Mouse (Mus musculus): ENCODE measurements around the gene Adam22. TPM values are rescaled to one million over a fixed set of nuclear protein-coding genes. Genes with fewer than 3 reads are reported as not detected.
"Not testable (repeated sequence)": the region's sequence is repeated elsewhere in the genome, so short reads cannot be mapped to it uniquely, and the experiment has no call there.

Gene Adam22
- polyA plus RNA-seq, 1 experiment from 2014 or later: 8.1 TPM

DNA sequence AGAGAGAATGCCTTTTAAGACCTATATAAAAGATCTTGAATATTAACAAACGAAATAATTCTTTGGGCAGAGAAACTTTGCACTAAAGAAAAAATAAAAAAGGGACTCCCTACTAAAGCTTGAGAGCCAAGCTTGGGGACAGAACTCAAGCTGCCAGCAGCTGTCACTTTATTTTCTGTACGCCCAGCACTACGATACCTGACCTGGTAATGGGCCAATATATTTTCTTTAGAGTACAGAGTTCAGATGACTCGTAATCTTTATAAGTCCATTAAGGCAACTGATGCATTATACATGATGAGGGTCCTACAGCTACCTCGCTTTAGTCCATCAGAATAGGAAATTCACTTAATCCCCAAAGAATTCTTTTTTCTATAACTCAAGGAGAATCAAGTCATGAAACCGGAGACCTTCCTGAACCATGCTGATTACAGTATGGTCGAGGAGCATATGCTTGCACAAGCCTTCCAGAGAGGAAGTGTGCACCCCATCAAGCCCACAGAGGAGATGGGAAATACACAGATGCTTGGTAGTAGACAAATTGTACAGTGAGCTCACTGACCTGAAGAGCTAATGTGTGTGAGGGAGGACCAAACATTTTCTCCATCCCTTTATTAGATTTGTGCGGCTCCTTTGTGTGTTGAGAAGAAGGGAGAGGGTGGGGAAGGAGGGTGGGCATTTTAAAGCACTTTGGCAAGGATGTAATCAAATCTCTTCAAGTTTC is 144.2 kb downstream of the Adam22 start:
- DNase-seq (ENCODE audit: low spot score): no peak

DNA sequence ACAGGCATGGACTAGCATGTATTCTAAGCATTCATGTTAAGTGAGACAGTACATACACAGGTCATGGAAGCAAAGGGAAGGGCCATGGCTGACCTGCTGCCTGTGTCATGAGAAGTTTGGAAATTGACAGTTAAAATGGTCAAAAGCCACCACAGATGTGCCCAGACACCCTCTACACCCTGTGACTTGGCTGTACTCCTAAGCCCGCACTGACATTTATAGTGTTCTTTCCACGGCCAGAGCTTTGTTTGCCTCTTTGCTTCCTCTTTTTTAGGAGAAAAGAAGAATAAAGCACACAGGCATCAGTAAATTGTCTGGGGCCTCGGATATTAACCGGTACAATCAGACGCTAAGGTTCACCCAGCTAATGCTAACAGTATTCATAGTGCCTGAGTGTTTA is 146.3 kb downstream of the Adam22 start:
- Histone ChIP-seq H3K27ac (replicated peaks) (no peak overlapping the region), H3K4me1 (no peaks in the 10 kb centered on the region), H3K36me3 (replicated peaks) (no peaks in the 10 kb centered on the region), H3K4me3 (no peak overlapping the region), H3K27me3 (replicated peaks; ENCODE audit: low read depth, poor library complexity, severe bottlenecking) (no peaks in the 10 kb centered on the region), H3K9me3 (no peaks in the 10 kb centered on the region)
- no peak for DNase-seq (ENCODE audit: low spot score)
- WGBS: 92% methylated on average over 5 of the region's 5 CpGs

More for the DNA sequence above, 144.2 kb downstream of the Adam22 start:
- no peaks in the 10 kb centered on the region for H3K36me3 ChIP-seq (replicated peaks)
- no peaks in the 10 kb centered on the region for H3K27me3 ChIP-seq (replicated peaks; ENCODE audit: low read depth, poor library complexity, severe bottlenecking)
- no peak overlapping the region for H3K27ac ChIP-seq (replicated peaks)
- WGBS: 86% methylated on average over 8 of the region's 8 CpGs
- H3K9me3 ChIP-seq: no peaks in the 10 kb centered on the region
- H3K4me1 ChIP-seq: no peaks in the 10 kb centered on the region
- no peak overlapping the region for H3K4me3 ChIP-seq

DNA sequence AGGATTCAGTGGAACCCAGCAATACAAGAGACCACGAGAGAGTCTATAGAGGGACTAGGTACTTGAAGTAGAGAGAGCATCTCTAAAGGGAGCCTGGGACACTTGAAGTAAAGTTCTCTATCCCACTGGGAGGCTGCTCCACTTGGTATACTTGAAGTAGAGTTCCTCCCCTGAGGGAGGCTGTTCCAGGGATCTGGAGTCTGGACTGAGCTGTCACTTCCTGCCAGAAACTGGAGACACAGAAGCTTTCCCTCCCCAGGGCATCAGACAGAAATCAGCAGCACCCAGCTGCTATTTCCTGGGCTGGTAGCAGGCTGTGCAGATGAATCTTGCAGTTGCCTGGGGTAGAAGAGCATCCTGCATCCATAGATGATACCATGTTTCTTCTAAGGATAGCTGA is 152.1 kb downstream of the Adam22 start:
- WGBS: 76% methylated on average over 1 of the region's 1 CpGs
- no peaks in the 10 kb centered on the region for H3K9me3 ChIP-seq
- no peak overlapping the region for H3K27ac ChIP-seq (replicated peaks)
- H3K4me1 ChIP-seq: no peaks in the 10 kb centered on the region
- DNase-seq (ENCODE audit: low spot score): no peak
- no peaks in the 10 kb centered on the region for H3K36me3 ChIP-seq (replicated peaks)
- H3K27me3 ChIP-seq (replicated peaks; ENCODE audit: low read depth, poor library complexity, severe bottlenecking): no peaks in the 10 kb centered on the region
- no peak overlapping the region for H3K4me3 ChIP-seq

DNA sequence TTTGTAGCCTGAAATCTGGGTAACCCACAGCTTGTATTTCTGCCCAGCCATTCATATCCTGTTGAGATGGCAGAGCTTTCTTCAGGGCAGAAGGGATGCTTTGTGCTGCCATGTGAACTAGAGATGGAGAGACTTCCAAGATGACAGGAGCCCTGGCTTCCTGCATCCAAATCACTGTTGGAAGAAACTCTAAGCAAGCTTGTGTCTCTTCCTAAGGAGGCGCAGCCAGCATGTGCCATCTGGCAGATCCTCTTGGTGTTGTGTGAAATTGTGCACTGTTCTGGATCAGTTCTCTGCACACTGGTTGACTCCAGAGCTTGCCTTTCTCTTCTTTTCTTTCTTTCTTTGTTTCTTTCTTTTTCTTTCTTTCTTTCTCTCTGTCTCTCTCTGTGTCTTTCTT is 183.0 kb downstream of the Adam22 start:
- H3K4me1 ChIP-seq; H3K9me3 ChIP-seq; H3K27me3 ChIP-seq (replicated peaks; ENCODE audit: low read depth, poor library complexity, severe bottlenecking); H3K27ac ChIP-seq (replicated peaks); H3K36me3 ChIP-seq (replicated peaks); H3K4me3 ChIP-seq; DNase-seq (ENCODE audit: low spot score): not testable (repeated sequence)
- WGBS: 88% methylated on average over 1 of the region's 1 CpGs

DNA sequence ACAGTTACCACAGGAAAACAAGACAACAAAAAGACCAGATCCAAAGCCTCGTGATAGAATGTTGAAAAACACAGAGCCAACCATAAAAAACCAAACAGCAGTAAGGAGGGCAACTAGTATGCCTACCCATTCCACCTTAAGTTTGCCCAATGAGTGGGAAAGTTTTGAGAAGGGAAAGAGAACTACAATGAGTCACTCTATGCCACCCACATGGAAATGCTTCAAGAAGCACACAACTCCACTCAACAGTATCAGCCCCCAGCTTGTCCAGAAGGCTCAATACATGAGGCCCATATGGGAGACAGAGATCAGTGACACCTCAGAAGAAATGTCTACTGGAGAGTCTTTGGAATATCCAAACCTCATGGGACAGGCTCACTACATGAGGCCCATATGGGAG is 187.3 kb downstream of the Adam22 start:
- Histone ChIP-seq H3K9me3 (no peaks in the 10 kb centered on the region), H3K36me3 (replicated peaks) (no peaks in the 10 kb centered on the region), H3K27me3 (replicated peaks; ENCODE audit: low read depth, poor library complexity, severe bottlenecking) (no peaks in the 10 kb centered on the region), H3K27ac (replicated peaks) (no peak overlapping the region), H3K4me3 (no peak overlapping the region), H3K4me1 (no peaks in the 10 kb centered on the region)
- no peak for DNase-seq (ENCODE audit: low spot score)
- 78% methylated on average over 1 of the region's 1 CpGs for WGBS

DNA sequence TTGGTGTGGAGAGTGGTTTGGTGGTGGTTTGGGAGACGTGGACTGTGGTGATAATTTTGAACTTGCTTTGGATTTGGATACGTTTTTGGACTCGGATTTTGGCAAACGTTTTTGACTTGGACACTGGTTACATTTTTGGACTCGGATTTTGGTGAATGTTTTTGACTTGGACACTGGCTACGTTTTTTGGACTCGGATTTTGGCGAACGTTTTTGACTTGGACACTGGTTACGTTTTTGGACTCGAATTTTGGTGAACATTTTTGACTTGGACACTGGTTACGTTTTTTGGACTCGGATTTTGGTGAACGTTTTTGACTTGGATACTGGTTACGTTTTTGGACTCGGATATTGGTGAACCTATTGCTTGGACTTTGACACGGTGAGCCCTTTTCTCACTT is 189.8 kb downstream of the Adam22 start:
- no peak for DNase-seq (ENCODE audit: low spot score)
- H3K4me3 ChIP-seq: no peak overlapping the region
- no peaks in the 10 kb centered on the region for H3K4me1 ChIP-seq
- H3K27ac ChIP-seq (replicated peaks): no peak overlapping the region
- 92% methylated on average over 17 of the region's 17 CpGs for WGBS
- no peaks in the 10 kb centered on the region for H3K27me3 ChIP-seq (replicated peaks; ENCODE audit: low read depth, poor library complexity, severe bottlenecking)
- no peaks in the 10 kb centered on the region for H3K9me3 ChIP-seq
- no peaks in the 10 kb centered on the region for H3K36me3 ChIP-seq (replicated peaks)

DNA sequence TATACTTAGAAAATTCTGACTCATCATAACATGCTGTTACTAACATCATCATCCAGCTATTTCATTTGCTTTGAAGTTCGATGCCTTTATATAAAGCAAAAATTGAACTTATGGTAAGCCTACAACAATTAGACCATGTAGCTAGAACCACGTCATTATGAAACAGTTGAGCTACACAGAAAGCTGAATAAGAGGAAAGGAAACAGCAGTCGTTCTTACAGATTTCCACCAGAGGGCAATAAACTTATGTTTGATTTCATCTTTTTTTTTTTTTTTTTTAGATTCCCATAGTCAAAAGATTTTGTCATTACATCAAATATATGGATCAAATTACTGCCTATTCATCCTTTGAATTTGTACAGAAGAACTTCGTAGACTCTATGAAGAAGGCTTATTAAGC is 203.2 kb downstream of the Adam22 start:
- Histone ChIP-seq H3K4me3 (no peak overlapping the region), H3K36me3 (replicated peaks) (no peaks in the 10 kb centered on the region), H3K9me3 (no peaks in the 10 kb centered on the region), H3K4me1 (no peaks in the 10 kb centered on the region), H3K27ac (replicated peaks) (no peak overlapping the region), H3K27me3 (replicated peaks; ENCODE audit: low read depth, poor library complexity, severe bottlenecking) (no peaks in the 10 kb centered on the region)
- DNase-seq (ENCODE audit: low spot score): no peak
- WGBS: 62% methylated on average over 4 of the region's 4 CpGs

DNA sequence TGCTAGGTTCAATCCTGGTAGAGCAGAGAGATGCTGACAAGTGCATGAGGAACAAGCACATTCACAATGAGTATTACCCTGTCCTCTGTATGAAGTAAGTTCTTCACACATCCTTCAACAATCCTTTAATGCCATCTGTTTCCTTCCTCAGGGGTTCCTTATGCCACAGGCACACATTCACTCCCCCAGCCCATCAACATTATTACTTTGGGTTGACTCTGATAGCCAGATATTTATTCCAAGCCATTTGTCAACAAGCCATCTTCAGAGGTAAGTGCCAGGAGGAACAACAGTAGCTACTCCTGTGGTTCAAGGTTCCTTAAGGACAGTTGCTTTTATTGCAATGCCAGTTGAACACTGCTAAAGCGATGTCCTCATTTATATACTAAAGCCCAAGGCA is 216.3 kb downstream of the Adam22 start:
- H3K27me3 ChIP-seq (replicated peaks; ENCODE audit: low read depth, poor library complexity, severe bottlenecking): no peaks in the 10 kb centered on the region

DNA sequence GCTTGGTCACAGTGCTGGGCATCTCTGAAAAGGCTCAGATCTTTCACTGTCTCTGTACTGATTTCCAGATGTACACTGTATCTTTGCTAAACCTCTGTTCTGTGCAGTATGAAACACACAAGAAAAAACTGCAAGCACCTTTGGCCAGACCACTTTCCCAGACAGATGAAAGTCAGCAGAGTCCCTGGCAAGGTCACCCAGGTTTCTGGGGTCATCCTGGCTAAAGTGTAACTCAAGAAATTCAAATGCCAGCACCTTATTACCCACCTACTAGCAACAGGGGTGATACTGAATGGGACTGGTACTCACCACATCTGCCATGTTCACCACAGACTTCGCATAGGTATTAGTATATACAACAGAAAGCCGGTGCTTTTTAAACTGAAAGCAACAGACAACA is 221.8 kb downstream of the Adam22 start:
- 92% methylated on average over 2 of the region's 2 CpGs for WGBS
- H3K27me3 ChIP-seq (replicated peaks; ENCODE audit: low read depth, poor library complexity, severe bottlenecking): no peaks in the 10 kb centered on the region
- no peak overlapping the region for H3K27ac ChIP-seq (replicated peaks)
- no peaks in the 10 kb centered on the region for H3K4me1 ChIP-seq
- H3K9me3 ChIP-seq: no peaks in the 10 kb centered on the region
- H3K36me3 ChIP-seq (replicated peaks): no peaks in the 10 kb centered on the region
- no peak overlapping the region for H3K4me3 ChIP-seq
- DNase-seq (ENCODE audit: low spot score): no peak

More for the DNA sequence above, 216.3 kb downstream of the Adam22 start:
- DNase-seq (ENCODE audit: low spot score): no peak
- Histone ChIP-seq H3K36me3 (replicated peaks) (no peaks in the 10 kb centered on the region), H3K4me1 (no peaks in the 10 kb centered on the region), H3K4me3 (no peak overlapping the region), H3K27ac (replicated peaks) (no peak overlapping the region), H3K9me3 (no peaks in the 10 kb centered on the region)
- 95% methylated on average over 1 of the region's 1 CpGs for WGBS

DNA sequence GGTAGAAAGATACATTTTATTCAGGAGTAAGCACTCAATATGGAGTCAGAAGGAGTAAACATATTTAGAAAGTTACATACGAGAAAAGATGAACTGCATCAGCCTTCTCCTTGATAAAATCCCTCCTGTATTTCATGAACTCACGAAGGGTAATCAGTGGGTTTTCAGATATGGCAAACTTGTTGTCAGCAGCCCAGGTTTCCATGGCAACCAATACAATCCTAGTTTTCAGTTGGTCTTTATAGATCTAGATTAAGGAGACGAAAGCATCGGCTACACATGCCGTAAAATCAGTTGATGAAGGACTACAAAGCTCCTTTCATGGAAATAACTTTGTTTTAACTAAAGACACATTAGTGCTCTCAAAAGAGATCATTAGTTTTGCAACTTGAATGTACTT is 222.5 kb downstream of the Adam22 start:
- DNase-seq (ENCODE audit: low spot score): no peak
- Histone ChIP-seq H3K4me1 (no peaks in the 10 kb centered on the region), H3K4me3 (no peak overlapping the region), H3K27ac (replicated peaks) (no peak overlapping the region), H3K9me3 (no peaks in the 10 kb centered on the region), H3K27me3 (replicated peaks; ENCODE audit: low read depth, poor library complexity, severe bottlenecking) (no peaks in the 10 kb centered on the region), H3K36me3 (replicated peaks) (no peaks in the 10 kb centered on the region)
- WGBS: 74% methylated on average over 5 of the region's 5 CpGs

DNA sequence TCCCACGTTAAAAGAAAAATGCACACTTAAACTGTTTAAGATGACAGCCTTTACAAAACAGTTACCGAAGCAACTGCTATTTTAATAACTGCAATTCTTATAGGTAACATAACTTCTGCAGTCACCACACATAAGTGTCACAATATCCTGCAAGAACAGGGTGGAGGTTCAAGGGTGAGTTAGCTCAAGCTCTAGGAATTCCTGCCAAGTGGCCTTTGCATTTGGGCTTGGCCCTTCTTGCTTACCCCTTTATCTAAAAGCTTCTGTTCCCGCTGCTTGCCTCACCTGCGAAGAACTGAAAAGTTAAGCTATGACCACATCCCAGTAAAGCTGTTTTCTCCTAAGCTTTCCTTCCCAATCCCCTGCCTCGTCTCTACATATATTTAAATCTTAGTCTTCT is 235.4 kb downstream of the Adam22 start:
- 82% methylated on average over 5 of the region's 5 CpGs for WGBS
- no peak for DNase-seq (ENCODE audit: low spot score)
- H3K27me3 ChIP-seq (replicated peaks; ENCODE audit: low read depth, poor library complexity, severe bottlenecking): no peaks in the 10 kb centered on the region
- H3K4me1 ChIP-seq: no peaks in the 10 kb centered on the region; the same call in 1 of the 2 replicates
- H3K36me3 ChIP-seq (replicated peaks): no peaks in the 10 kb centered on the region
- H3K9me3 ChIP-seq: no peaks in the 10 kb centered on the region
- no peak overlapping the region for H3K4me3 ChIP-seq
- no peak overlapping the region for H3K27ac ChIP-seq (replicated peaks)

DNA sequence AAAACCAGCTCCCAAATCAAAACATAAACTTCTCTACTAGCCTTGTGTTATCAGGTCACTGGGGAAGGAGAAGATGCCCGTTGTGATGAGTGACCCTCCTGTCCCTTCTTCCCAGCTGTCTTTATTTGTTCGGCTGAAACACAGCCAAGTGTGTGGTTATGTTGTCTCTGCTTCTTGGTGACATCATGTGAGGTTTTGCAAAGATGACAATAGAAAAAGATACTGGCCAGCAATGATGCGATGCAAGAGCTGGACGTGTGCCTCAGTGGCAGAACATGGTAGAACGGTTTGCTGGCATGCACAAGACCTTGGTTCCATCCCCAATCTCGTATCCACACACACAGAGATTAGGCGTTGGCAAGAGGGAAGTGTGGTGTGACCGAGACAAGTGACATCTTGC is 236.0 kb downstream of the Adam22 start:
- Histone ChIP-seq H3K27me3 (replicated peaks; ENCODE audit: low read depth, poor library complexity, severe bottlenecking) (no peaks in the 10 kb centered on the region), H3K36me3 (replicated peaks) (0 out of 2 replicates have a peak, but pooled peaks cover 3% of the 10 kb centered on the region), H3K4me3 (no peak overlapping the region), H3K4me1 (no peaks in the 10 kb centered on the region; the same call in 1 of the 2 replicates), H3K27ac (replicated peaks) (no peak overlapping the region), H3K9me3 (no peaks in the 10 kb centered on the region)
- no peak for DNase-seq (ENCODE audit: low spot score)
- WGBS: 84% methylated on average over 8 of the region's 8 CpGs

DNA sequence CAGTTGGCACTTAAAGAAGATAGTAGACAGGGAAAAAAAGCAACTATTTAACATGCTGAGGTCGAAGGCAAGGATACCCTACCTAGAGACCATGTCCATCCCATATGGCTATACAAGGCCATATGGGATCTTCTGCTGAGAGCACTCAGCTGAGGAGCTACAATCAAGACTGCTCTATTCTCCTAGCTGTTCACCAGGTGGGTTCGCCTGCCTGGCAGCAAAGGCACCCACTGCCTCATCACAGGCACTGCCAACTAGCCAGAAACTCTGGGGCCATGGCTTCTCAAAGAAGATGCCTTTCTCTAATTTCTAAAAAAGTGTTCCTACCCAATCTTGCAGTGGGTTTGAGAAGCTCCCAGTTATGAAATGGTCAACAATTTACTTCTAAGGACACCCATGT is 238.2 kb downstream of the Adam22 start:
- Histone ChIP-seq H3K27me3 (replicated peaks; ENCODE audit: low read depth, poor library complexity, severe bottlenecking) (no peaks in the 10 kb centered on the region), H3K4me3 (no peak overlapping the region), H3K9me3 (no peaks in the 10 kb centered on the region), H3K36me3 (replicated peaks) (0 out of 2 replicates have a peak, but pooled peaks cover 4% of the 10 kb centered on the region), H3K4me1 (no peaks in the 10 kb centered on the region; the same call in 1 of the 2 replicates), H3K27ac (replicated peaks) (no peak overlapping the region)
- 86% methylated on average over 2 of the region's 2 CpGs for WGBS
- DNase-seq (ENCODE audit: low spot score): no peak

Data from embryonic facial prominence, embryonic 10.5 days (tissue).